Mouse (Mus musculus) midbrain, embryonic 14.5 days (tissue): Measurements from ENCODE around the gene Abl1. TPM values are rescaled to one million over a fixed set of nuclear protein-coding genes. Genes with fewer than 3 reads are reported as not detected.

ENCODE experiments used
- ATAC-seq: fragments of 200-750 bp; cut with Nextera tagmentation; 2 replicates; pipeline ENCODE4 v1.8.0; 2017; ENCODE audit warnings: moderate number of reproducible peaks, moderate library complexity; ENCODE audit not compliant: low FRiP score, low TSS enrichment
- DNase-seq: peaks from one replicate; pipeline ENCODE4 v3.0.0-alpha.2; 2015
- H3K27ac ChIP-seq: fragments of 300-500 bp; sonication (generic); replicated peaks from 2 replicates; pipeline ENCODE4 v1.5.1; 2014; ENCODE audit warnings: mild to moderate bottlenecking, low read depth, low read length, moderate library complexity
- H3K27me3 ChIP-seq: fragments of 300-500 bp; sonication (generic); 2 replicates; pipeline ENCODE4 v1.6.1; 2014; ENCODE audit warnings: low read length, control low read depth, mixed read lengths; ENCODE audit not compliant: control insufficient read depth, insufficient read depth
- H3K36me3 ChIP-seq: fragments of 300-500 bp; sonication (generic); 2 replicates; pipeline ENCODE4 v1.6.1; 2014; ENCODE audit warnings: low read length, control low read depth; ENCODE audit not compliant: control insufficient read depth, insufficient read depth
- H3K4me1 ChIP-seq: fragments of 300-500 bp; sonication (generic); 2 replicates; pipeline ENCODE4 v1.6.1; 2014; ENCODE audit warnings: mild to moderate bottlenecking, antibody characterized with exemption, low read length, control low read depth; ENCODE audit not compliant: control insufficient read depth, insufficient read depth
- H3K4me2 ChIP-seq: fragments of 300-500 bp; sonication (generic); 2 replicates; pipeline ENCODE4 v1.6.1; 2014; ENCODE audit warnings: mild to moderate bottlenecking, low read length, moderate library complexity
- H3K4me3 ChIP-seq: fragments of 300-500 bp; sonication (generic); replicated peaks from 2 replicates; pipeline ENCODE4 v1.5.1; 2014; ENCODE audit warnings: low read depth, low read length
- H3K9ac ChIP-seq: fragments of 300-500 bp; sonication (generic); replicated peaks from 2 replicates; pipeline ENCODE4 v1.6.1; 2014; ENCODE audit warnings: mild to moderate bottlenecking, low read length, moderate library complexity
- H3K9me3 ChIP-seq: fragments of 300-500 bp; sonication (generic); 2 replicates; pipeline ENCODE4 v1.6.1; 2016; ENCODE audit warnings: low read length, control low read depth, mixed read lengths; ENCODE audit not compliant: control insufficient read depth
- WGBS: fragments of 180-500 bp; shearing (Covaris S2); extraction: QIAGEN DNeasy Blood & Tissue Kit; methylation state at CpG from one replicate; pipeline ENCODE4 v1.1.7; 2014; 5-methylcytosine and 5-hydroxymethylcytosine counted together
- polyA plus RNA-seq: library from polyadenylated mRNA; unstranded; fragments of >200 nt; fragmentation: Nextera tagmentation; extraction: Ambion mirVana; gene quantifications from 2 replicates; pipeline ENCODE4 v1.2.1, GENCODE M21; 2014

Gene Abl1
- polyA plus RNA-seq, 1 experiment from 2014 or later, result 27.6 TPM

- Histone ChIP-seq H3K27me3 (no peaks in the 10 kb centered on the region), H3K27ac (no peak overlapping the region), H3K4me1 (no peaks in the 10 kb centered on the region), H3K36me3 (no peaks in the 10 kb centered on the region), H3K4me2 (no peak overlapping the region), H3K9ac (no peak overlapping the region), H3K9me3 (no peaks in the 10 kb centered on the region), H3K4me3 (no peak overlapping the region)
- no peak for ATAC-seq
- WGBS, result 53% methylated on average over 4 of the region's 4 CpGs
- DNase-seq, result no peak
Measured at GRCm38 (mm10) chr2:31746835-31747234, 58.7 kb downstream of the Abl1 start.

GRCm38 (mm10) chr2:31749046-31749709, 61.0 kb downstream of the Abl1 start:
- no peak for DNase-seq
- Histone ChIP-seq H3K4me3 (no peak overlapping the region), H3K36me3 (no peaks in the 10 kb centered on the region), H3K27me3 (no peaks in the 10 kb centered on the region), H3K4me2 (no peak overlapping the region), H3K9me3 (no peaks in the 10 kb centered on the region), H3K9ac (no peak overlapping the region), H3K4me1 (no peaks in the 10 kb centered on the region), H3K27ac (no peak overlapping the region)
- WGBS, result 22% methylated on average over 10 of the region's 10 CpGs
- no peak for ATAC-seq

DNA sequence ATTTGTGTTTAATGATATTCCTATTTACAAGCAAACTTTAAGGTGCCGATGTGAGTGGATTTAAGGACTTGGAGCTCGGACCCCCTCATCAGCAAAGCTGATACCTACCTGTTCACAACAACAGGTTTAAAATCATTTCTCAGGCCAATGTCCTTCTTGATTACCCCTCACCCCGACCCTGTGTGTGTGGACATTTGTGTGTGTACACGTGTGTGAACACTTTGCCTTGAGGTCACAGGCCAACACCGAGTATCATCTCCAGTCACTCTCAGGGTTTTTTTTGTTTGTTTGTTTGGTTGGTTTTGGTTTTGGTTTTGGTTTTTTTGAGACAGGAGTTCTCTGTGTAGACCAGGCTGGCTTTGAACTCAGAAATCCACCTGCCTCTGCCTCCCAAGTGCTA, 62.0 kb downstream of the Abl1 start:
- no peaks in the 10 kb centered on the region for H3K27me3 ChIP-seq
- H3K4me2 ChIP-seq, result no peak overlapping the region
- ATAC-seq, result no peak
- no peak overlapping the region for H3K4me3 ChIP-seq
- no peak overlapping the region for H3K9ac ChIP-seq
- WGBS, result 95% methylated on average over 5 of the region's 5 CpGs
- no peak overlapping the region for H3K27ac ChIP-seq
- no peak for DNase-seq
- no peaks in the 10 kb centered on the region for H3K4me1 ChIP-seq
- H3K9me3 ChIP-seq, result no peaks in the 10 kb centered on the region
- H3K36me3 ChIP-seq, result no peaks in the 10 kb centered on the region

- H3K4me1 ChIP-seq, result peaks cover 32% of the 10 kb centered on the region
- no peak for DNase-seq
- H3K27ac ChIP-seq, result no peak overlapping the region
- H3K36me3 ChIP-seq, result no peaks in the 10 kb centered on the region
- ATAC-seq, result no peak
- H3K4me3 ChIP-seq, result no peak overlapping the region
- no peaks in the 10 kb centered on the region for H3K27me3 ChIP-seq
- H3K4me2 ChIP-seq, result no peak overlapping the region
- H3K9me3 ChIP-seq, result no peaks in the 10 kb centered on the region
- no peak overlapping the region for H3K9ac ChIP-seq
Measured at GRCm38 (mm10) chr2:31757472-31757871, 69.3 kb downstream of the Abl1 start.

DNA sequence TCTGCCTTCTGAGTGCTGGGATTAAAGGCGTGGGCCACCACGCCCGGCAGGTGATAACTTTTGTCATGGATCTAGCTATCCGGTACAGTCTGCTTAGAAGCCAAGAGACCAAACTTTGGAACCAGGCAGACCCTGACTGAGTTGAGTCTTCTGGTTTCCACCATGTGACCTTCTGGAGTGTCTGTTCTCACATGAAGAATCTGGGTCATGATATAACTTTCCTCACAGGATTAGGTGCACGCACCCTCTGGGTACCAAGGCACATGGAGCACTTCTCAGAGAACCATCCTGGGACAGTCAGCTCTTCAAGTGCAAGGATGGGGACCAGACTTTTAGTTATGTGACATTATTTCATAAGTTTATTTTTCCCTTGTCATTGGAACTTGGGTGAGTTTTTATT, 70.8 kb downstream of the Abl1 start:
- no peak overlapping the region for H3K27ac ChIP-seq
- H3K9ac ChIP-seq, result no peak overlapping the region
- no peaks in the 10 kb centered on the region for H3K36me3 ChIP-seq
- H3K27me3 ChIP-seq, result no peaks in the 10 kb centered on the region
- H3K4me1 ChIP-seq, result peaks cover 43% of the 10 kb centered on the region
- no peaks in the 10 kb centered on the region for H3K9me3 ChIP-seq
- H3K4me3 ChIP-seq, result peak overlapping the region; percentile 63
- WGBS, result 90% methylated on average over 5 of the region's 5 CpGs
- peak overlapping the region; percentile 83 for H3K4me2 ChIP-seq
- ATAC-seq (no peak), DNase-seq (no peak)

GRCm38 (mm10) chr2:31759751-31760460, 71.7 kb downstream of the Abl1 start:
- peak; percentile 87 for DNase-seq
- peak overlapping the region; percentile 63 for H3K4me3 ChIP-seq
- no peaks in the 10 kb centered on the region for H3K36me3 ChIP-seq
- H3K27ac ChIP-seq, result peak overlapping the region; percentile 68
- ATAC-seq, result peak; percentile 72; the same call in 1 of the 2 replicates
- WGBS, result under 1% methylated on average over 38 of the region's 42 CpGs
- H3K4me2 ChIP-seq, result peak overlapping the region; percentile 83
- peak overlapping the region; percentile 82 for H3K9ac ChIP-seq
- H3K27me3 ChIP-seq, result no peaks in the 10 kb centered on the region
- H3K4me1 ChIP-seq, result peaks cover 43% of the 10 kb centered on the region
- no peaks in the 10 kb centered on the region for H3K9me3 ChIP-seq

DNA sequence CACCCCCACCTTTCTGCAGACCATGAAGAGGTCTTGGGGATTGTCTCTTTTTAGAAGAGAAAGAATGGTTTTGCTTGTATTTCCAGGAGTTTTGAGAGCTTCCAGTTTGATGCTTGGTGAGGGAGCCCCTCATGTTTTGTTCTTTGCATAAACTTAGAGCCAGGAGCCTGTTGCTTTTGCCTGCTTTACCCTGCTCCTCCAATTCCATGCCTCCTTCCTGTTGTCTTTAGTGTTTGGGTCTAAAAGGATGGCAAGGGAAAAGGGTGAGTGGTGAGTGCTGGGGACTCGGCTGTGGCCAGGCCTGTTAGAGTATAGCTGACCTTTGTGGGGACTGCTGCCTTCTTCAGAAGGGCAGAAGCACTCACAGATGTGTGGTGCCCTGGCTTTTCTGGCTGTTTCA, 72.3 kb downstream of the Abl1 start:
- peak overlapping the region; percentile 82 for H3K9ac ChIP-seq
- no peak for ATAC-seq
- no peaks in the 10 kb centered on the region for H3K36me3 ChIP-seq
- peaks cover 43% of the 10 kb centered on the region for H3K4me1 ChIP-seq
- WGBS, result 0% methylated on average over 1 of the region's 1 CpGs
- peak overlapping the region; percentile 63 for H3K4me3 ChIP-seq
- peak overlapping the region; percentile 83 for H3K4me2 ChIP-seq
- no peaks in the 10 kb centered on the region for H3K27me3 ChIP-seq
- no peaks in the 10 kb centered on the region for H3K9me3 ChIP-seq
- H3K27ac ChIP-seq, result peak overlapping the region; percentile 68
- no peak for DNase-seq

GRCm38 (mm10) chr2:31761115-31761531, 72.9 kb downstream of the Abl1 start:
- DNase-seq, result no peak
- 0 out of 2 replicates have a peak overlapping the region, but pooled peaks have one; percentile 26 for H3K27ac ChIP-seq
- WGBS, result 11% methylated on average over 7 of the region's 7 CpGs

DNA sequence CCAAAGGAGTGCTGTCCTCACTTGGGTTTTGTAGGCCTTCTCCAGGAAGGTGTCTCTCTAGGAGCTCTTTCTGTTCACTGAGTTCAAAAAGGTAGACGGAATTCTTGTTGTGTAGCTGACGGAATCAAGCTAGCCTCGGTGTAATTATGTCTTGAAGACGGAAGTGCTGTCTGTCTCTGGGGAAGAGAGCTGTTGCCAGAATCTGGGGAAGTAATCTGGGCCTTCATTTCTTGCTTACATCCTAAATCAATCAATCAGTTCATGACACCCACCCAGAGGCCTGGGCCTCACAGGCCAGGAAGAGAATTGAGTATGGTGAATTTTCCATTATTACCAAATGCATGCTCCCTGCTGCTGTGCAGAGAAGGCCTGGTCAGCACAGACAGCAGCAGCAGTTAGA, 73.4 kb downstream of the Abl1 start:
- ATAC-seq, result no peak
- WGBS, result 7% methylated on average over 4 of the region's 4 CpGs
- H3K27ac ChIP-seq, result 0 out of 2 replicates have a peak overlapping the region, but pooled peaks have one; percentile 26

More at GRCm38 (mm10) chr2:31761115-31761531, 72.9 kb downstream of the Abl1 start:
- H3K4me1 ChIP-seq, result peaks cover 43% of the 10 kb centered on the region
- H3K4me2 ChIP-seq, result peak overlapping the region; percentile 83
- H3K9ac ChIP-seq, result peak overlapping the region; percentile 82
- no peak for ATAC-seq
- no peaks in the 10 kb centered on the region for H3K27me3 ChIP-seq
- no peaks in the 10 kb centered on the region for H3K36me3 ChIP-seq
- peak overlapping the region; percentile 63 for H3K4me3 ChIP-seq
- H3K9me3 ChIP-seq, result no peaks in the 10 kb centered on the region

More for the DNA sequence above, 73.4 kb downstream of the Abl1 start:
- Histone ChIP-seq H3K27me3 (no peaks in the 10 kb centered on the region), H3K9me3 (no peaks in the 10 kb centered on the region), H3K4me1 (peaks cover 43% of the 10 kb centered on the region), H3K4me2 (peak overlapping the region; percentile 83), H3K9ac (peak overlapping the region; percentile 82), H3K4me3 (peak overlapping the region; percentile 63), H3K36me3 (no peaks in the 10 kb centered on the region)
- DNase-seq, result no peak
